Mouse (Mus musculus) MEL (cell line): Measurements from ENCODE around the gene Rnf217.

Source experiments
- CTCF ChIP-seq, 3 experiments: IDR thresholded peaks in 2 of 3; conservative IDR thresholded peaks in 1 of 3; 2 replicates each; pipeline ENCODE4 v1.5.1; 2011 to 2012; ENCODE audit warnings: low read length in 3 of 3, low read depth in 2 of 3, mild to moderate bottlenecking in 2 of 3, improper control_type of control experiment in 1 of 3, inconsistent platforms in 1 of 3, mixed read lengths in 1 of 3, moderate library complexity in 1 of 3; ENCODE audit not compliant: control insufficient read depth in 1 of 3, insufficient read depth in 1 of 3, poor library complexity in 1 of 3, severe bottlenecking in 1 of 3
- ELF1 ChIP-seq: IDR thresholded peaks from 2 replicates; pipeline ENCODE4 v1.6.1; 2014; ENCODE audit warnings: low read depth, mild to moderate bottlenecking, inconsistent platforms, low read length, improper control_type of control experiment, moderate library complexity
- GATA1 ChIP-seq: IDR thresholded peaks from 2 replicates; pipeline ENCODE4 v1.6.1; 2011; ENCODE audit warnings: low read depth, low read length, improper control_type of control experiment
- MAX ChIP-seq: IDR thresholded peaks from 2 replicates; pipeline ENCODE4 v1.6.1; 2011; ENCODE audit warnings: low read length, improper control_type of control experiment
- MAZ ChIP-seq: IDR thresholded peaks from 2 replicates; pipeline ENCODE4 v1.6.1; 2012; ENCODE audit warnings: low read depth, mild to moderate bottlenecking, inconsistent platforms, low read length, improper control_type of control experiment
- RAD21 ChIP-seq: IDR thresholded peaks from 2 replicates; pipeline ENCODE4 v1.6.1; 2011; ENCODE audit warnings: mild to moderate bottlenecking, low read depth, low read length, improper control_type of control experiment
- TBP ChIP-seq: IDR thresholded peaks from 2 replicates; pipeline ENCODE4 v1.8.0; 2011; ENCODE audit warnings: low read depth, low read length, improper control_type of control experiment
- TCF12 ChIP-seq: IDR thresholded peaks from 2 replicates; pipeline ENCODE4 v1.6.1; 2014; ENCODE audit warnings: low read depth, mild to moderate bottlenecking, inconsistent platforms, low read length, improper control_type of control experiment, moderate library complexity

DNA sequence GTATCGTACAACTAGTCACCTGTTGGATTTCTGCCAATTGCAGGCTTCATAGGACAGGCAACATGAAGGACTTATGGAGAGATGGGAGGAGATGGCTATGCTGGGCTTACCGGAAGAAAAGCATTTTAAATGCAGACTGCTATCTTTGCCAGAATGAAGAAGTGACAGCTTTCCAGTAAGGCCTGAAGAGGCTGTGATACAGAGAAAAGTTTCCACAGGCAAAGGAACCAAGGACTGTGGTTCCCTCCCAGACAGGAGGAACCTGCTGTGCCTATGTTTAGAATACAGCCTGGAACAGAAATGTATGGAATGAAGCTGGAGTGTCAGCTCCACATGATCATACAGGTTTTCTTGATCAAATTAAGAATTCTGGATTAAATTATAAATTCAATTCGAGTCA is 70.3 kb downstream of the Rnf217 start:
- TF ChIP-seq MAZ, result no peak
- TF ChIP-seq GATA1, result no peak
- no peak for TF ChIP-seq TBP
- no peak for TF ChIP-seq CTCF (IDR thresholded peaks at IDR 0.05 in 2 of 3, conservative IDR thresholded peaks at IDR 0.05 in 1 of 3; ENCODE audit: control insufficient read depth in 1 of 3, insufficient read depth in 1 of 3, low read depth in 2 of 3, low read length in 3 of 3, poor library complexity in 1 of 3, severe bottlenecking in 1 of 3)
- TF ChIP-seq TCF12, result no peak
- no peak for TF ChIP-seq RAD21
- TF ChIP-seq ELF1, result no peak
- TF ChIP-seq MAX, result no peak
